Mouse (Mus musculus): ENCODE measurements around the gene Unc50.

DNA sequence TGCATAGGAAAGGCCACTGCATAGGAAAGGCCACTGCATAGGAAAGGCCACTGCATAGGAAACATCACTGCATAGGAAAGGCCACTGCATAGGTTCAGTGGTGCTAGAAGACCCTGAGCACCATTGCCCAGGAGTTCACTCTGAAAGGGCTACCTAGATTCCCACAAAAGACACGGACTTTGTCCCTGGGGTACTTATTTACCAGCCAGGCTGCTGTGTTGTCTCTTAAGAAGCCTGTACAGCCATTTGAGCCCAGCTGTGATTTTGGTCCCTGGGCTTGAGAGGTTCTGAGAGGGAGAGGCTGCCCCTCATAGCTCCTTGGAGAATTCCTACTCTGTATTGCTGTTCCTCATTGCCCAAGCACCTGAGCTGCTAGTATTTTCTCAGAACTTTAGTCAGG is 33.5 kb upstream of the Unc50 start:
- TF ChIP-seq POLR2A (IDR thresholded peaks at IDR 0.05; ENCODE audit: borderline replicate concordance, control insufficient read depth, low read depth, low read length) (no peak), CTCF (IDR thresholded peaks at IDR 0.05; ENCODE audit: control insufficient read depth, insufficient read depth, low read length) (no peak)

All from bone marrow, adult 2 months (tissue).